Mouse (Mus musculus): ENCODE measurements around the gene Slc26a11. TPM values are rescaled to one million over a fixed set of nuclear protein-coding genes. Genes with fewer than 3 reads are reported as not detected.
A peak's percentile ranks its signal among the peaks of the same experiment; 100 is the strongest.

Gene Slc26a11
- 12.4 and 12.6 TPM in 2 replicates for polyA plus RNA-seq (2015; fragmentation: Nextera tagmentation; extraction: Ambion mirVana)

DNA sequence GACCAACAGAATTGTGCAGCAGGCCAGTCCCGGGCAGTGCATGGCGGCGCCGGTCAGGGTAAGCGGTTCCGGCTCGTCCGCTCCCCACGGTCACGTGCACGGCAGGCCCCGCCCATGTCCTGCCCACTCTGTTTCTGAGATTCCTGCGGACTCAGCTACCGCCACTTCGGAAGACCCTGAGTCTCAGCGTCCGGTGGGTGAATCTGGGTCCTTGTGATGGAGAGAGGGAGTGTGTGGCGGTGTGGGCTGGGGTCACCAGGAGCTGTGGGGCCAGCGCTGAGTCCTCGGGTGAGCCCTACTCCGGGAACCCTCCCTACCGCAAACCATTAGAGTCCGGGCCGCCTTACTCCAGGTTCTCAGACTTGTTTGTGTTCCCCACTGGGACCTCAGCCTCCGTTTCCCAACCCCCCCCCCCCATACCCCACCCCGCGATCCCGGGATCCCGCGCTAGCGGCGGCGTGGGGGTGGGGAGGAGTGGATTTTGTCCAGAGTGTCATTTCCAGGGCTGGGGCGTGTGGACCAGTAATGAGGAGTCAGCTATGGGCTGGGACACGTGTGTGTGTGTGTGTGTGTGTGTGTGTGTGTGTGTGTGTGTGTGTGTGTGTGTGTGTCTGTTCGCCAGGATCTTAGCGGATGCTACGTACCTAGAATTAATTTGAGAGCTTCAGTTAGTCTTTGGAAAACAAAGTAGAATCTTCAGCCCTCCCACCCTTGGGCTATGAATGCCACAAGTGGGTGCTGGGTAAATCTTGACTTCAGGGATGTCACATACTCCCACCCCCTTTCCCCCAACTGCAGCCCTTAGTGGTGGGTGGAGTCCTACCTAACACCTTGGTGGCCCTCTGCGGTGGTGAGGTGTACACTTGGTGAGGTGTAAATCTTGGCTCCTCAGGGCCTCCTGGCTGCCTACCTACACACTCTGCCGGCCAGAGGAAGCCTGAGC is at the start of gene Slc26a11, which contains the start of gene Sgsh:
Gene Slc26a11 (plus strand): TSS at position 115 of the 943 bp plus-strand sequence.
Gene Sgsh (minus strand): TSS at position 94 of the 943 bp plus-strand sequence.
- Histone ChIP-seq H3K36me3 (ENCODE audit: control insufficient read depth, insufficient read depth, low read length) (no peaks in the 10 kb centered on the region; the same call in 1 of the 2 replicates), H3K4me3 (ENCODE audit: low read length) (peak within 1 kb of the TSS; percentile 71), H3K4me1 (replicated peaks; ENCODE audit: control insufficient read depth, insufficient read depth, low read length) (peaks cover 10% of the 10 kb centered on the region), H3K9ac (ENCODE audit: low read length) (peak within 1 kb of the TSS; percentile 82), H3K9me3 (ENCODE audit: control insufficient read depth, low read length) (no peaks in the 10 kb centered on the region), H3K27ac (ENCODE audit: low read length) (peak within 1 kb of the TSS; percentile 90), H3K4me2 (ENCODE audit: low read depth, low read length) (peak within 1 kb of the TSS; percentile 88), H3K27me3 (ENCODE audit: control insufficient read depth, insufficient read depth, low read depth, low read length) (no peaks in the 10 kb centered on the region)
- WGBS = under 1% methylated on average over 38 of the region's 40 CpGs
- ATAC-seq (ENCODE audit: low read depth) = peak; percentile 98

DNA sequence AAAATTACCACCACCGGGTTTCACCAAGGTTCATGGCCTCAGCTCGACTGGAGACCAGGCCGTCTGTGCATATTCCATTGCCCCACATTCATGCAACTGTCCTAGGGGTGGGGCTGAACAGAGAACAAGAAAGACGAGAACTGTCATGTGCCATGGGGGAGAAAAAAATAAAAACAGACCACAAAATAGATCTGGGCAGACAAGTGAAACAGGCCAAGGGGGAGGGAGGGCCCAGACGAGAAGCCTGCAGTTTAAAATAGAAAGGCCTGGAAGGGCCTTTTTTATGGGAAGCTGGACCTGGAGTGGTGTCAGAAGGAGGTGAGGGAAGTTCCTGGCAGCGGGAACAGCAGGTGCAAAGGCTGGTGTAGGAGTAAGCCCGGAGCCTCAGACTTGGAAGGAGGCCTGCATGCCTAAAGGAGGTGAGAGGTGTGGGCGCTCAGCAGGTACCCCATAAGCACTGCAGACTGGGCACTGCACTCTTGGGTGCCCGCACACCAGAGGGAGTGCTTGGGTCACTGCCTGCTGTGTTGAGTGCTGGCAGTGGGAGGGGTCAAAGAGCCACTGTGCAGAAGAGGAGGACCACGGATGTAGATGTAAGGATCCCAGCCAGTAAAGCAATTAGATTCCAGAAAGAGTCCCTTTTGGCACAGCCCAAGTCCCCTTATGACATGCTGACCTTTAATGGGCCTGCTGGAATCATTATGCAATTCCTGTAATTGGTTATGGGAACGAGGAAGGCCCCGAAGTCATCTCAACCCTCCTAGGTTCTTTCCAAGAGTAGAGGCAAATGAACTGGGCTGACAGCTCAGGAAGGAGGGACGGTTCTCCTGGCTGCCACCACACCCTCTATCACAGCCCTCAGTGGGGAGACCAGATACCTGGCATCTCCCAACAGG is 48.3 kb upstream of the Slc26a11 start:
- H3K4me2 ChIP-seq (ENCODE audit: low read depth, low read length) = no peak overlapping the region
- peak; percentile 27; the same call in 1 of the 2 replicates for ATAC-seq (ENCODE audit: low read depth)
- H3K9ac ChIP-seq (ENCODE audit: low read length) = no peak overlapping the region
- no peaks in the 10 kb centered on the region for H3K4me1 ChIP-seq (replicated peaks; ENCODE audit: control insufficient read depth, insufficient read depth, low read length)
- no peaks in the 10 kb centered on the region for H3K9me3 ChIP-seq (ENCODE audit: control insufficient read depth, low read length)
- no peaks in the 10 kb centered on the region; the same call in 1 of the 2 replicates for H3K27me3 ChIP-seq (ENCODE audit: control insufficient read depth, insufficient read depth, low read depth, low read length)
- no peaks in the 10 kb centered on the region for H3K36me3 ChIP-seq (ENCODE audit: control insufficient read depth, insufficient read depth, low read length)
- H3K4me3 ChIP-seq (ENCODE audit: low read length) = no peak overlapping the region
- WGBS = 43% methylated on average over 13 of the region's 13 CpGs
- H3K27ac ChIP-seq (ENCODE audit: low read length) = no peak overlapping the region

DNA sequence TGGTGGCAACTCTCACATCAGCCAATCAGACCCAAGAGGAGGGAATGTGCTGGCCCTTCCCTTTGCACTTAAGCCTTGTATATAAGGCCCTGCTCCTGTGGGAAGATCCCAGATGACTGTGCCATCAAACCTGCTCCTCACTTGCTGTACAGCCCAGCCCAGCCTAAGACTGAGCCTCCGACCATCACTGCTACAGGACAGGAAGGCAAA is 47.8 kb upstream of the Slc26a11 start, which contains the start of gene Card14:
Gene Card14 (plus strand): TSS at position 111 of the 210 bp plus-strand sequence.
- H3K4me2 ChIP-seq (ENCODE audit: low read depth, low read length) = no peak within 1 kb of the TSS
- ATAC-seq (ENCODE audit: low read depth) = no peak
- 44% methylated on average over 1 of the region's 1 CpGs for WGBS

DNA sequence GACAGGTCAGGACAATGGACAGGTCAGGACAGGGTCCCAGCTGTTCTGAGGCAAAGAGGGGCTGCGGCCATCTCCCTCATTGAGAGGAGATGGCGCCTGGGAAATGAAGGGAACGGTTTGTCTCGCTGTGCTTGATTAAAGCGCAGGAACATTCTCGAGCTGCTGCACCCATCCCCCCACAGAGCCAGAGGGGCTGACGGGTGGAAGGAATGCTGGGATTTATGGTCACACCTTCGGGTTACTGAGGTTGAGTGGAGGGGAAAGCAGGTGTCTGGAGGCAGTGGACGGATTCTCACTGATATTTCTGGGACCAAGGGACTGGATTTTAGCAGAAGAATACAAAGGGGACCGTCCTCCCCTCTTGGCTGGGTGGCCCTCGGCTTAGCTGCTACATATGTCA is 47.4 kb upstream of the Slc26a11 start:
- Histone ChIP-seq H3K27me3 (ENCODE audit: control insufficient read depth, insufficient read depth, low read depth, low read length) (no peaks in the 10 kb centered on the region; the same call in 1 of the 2 replicates), H3K4me1 (replicated peaks; ENCODE audit: control insufficient read depth, insufficient read depth, low read length) (no peaks in the 10 kb centered on the region), H3K9me3 (ENCODE audit: control insufficient read depth, low read length) (no peaks in the 10 kb centered on the region), H3K9ac (ENCODE audit: low read length) (no peak overlapping the region), H3K4me3 (ENCODE audit: low read length) (no peak overlapping the region), H3K4me2 (ENCODE audit: low read depth, low read length) (no peak overlapping the region), H3K27ac (ENCODE audit: low read length) (no peak overlapping the region), H3K36me3 (ENCODE audit: control insufficient read depth, insufficient read depth, low read length) (no peaks in the 10 kb centered on the region)
- ATAC-seq (ENCODE audit: low read depth) = no peak
- 17% methylated on average over 11 of the region's 11 CpGs for WGBS

More for the DNA sequence above, 47.8 kb upstream of the Slc26a11 start, which contains the start of gene Card14:
- Histone ChIP-seq H3K27ac (ENCODE audit: low read length) (no peak within 1 kb of the TSS), H3K9ac (ENCODE audit: low read length) (no peak within 1 kb of the TSS), H3K36me3 (ENCODE audit: control insufficient read depth, insufficient read depth, low read length) (no peaks in the 10 kb centered on the region), H3K9me3 (ENCODE audit: control insufficient read depth, low read length) (no peaks in the 10 kb centered on the region), H3K27me3 (ENCODE audit: control insufficient read depth, insufficient read depth, low read depth, low read length) (no peaks in the 10 kb centered on the region; the same call in 1 of the 2 replicates), H3K4me1 (replicated peaks; ENCODE audit: control insufficient read depth, insufficient read depth, low read length) (no peaks in the 10 kb centered on the region), H3K4me3 (ENCODE audit: low read length) (no peak within 1 kb of the TSS)

DNA sequence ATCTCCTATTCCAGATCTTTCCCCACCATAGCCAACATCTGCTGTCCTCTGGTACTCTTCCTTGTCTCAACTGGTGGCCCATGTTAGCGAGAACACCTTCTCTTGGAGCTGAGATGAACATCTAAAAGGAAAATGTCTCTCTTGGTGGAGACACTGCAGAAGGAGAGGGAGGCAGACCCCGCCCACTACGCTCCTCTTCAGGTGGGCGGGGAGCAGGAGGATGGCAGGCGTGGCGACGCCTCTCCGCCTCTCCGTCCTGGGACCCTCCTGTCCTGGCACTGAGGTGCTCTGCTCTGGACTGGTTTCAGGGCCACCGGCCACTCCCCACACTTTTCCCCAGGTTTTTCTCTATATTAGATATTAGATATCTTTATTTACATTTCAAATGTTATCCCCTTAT is 44.7 kb upstream of the Slc26a11 start:
- no peak overlapping the region for H3K27ac ChIP-seq (ENCODE audit: low read length)
- no peak for ATAC-seq (ENCODE audit: low read depth)
- H3K9me3 ChIP-seq (ENCODE audit: control insufficient read depth, low read length) = no peaks in the 10 kb centered on the region
- H3K36me3 ChIP-seq (ENCODE audit: control insufficient read depth, insufficient read depth, low read length) = no peaks in the 10 kb centered on the region
- H3K9ac ChIP-seq (ENCODE audit: low read length) = no peak overlapping the region
- 12% methylated on average over 10 of the region's 10 CpGs for WGBS
- H3K4me2 ChIP-seq (ENCODE audit: low read depth, low read length) = no peak overlapping the region
- H3K4me1 ChIP-seq (replicated peaks; ENCODE audit: control insufficient read depth, insufficient read depth, low read length) = no peaks in the 10 kb centered on the region
- H3K4me3 ChIP-seq (ENCODE audit: low read length) = no peak overlapping the region
- no peaks in the 10 kb centered on the region; the same call in 1 of the 2 replicates for H3K27me3 ChIP-seq (ENCODE audit: control insufficient read depth, insufficient read depth, low read depth, low read length)

DNA sequence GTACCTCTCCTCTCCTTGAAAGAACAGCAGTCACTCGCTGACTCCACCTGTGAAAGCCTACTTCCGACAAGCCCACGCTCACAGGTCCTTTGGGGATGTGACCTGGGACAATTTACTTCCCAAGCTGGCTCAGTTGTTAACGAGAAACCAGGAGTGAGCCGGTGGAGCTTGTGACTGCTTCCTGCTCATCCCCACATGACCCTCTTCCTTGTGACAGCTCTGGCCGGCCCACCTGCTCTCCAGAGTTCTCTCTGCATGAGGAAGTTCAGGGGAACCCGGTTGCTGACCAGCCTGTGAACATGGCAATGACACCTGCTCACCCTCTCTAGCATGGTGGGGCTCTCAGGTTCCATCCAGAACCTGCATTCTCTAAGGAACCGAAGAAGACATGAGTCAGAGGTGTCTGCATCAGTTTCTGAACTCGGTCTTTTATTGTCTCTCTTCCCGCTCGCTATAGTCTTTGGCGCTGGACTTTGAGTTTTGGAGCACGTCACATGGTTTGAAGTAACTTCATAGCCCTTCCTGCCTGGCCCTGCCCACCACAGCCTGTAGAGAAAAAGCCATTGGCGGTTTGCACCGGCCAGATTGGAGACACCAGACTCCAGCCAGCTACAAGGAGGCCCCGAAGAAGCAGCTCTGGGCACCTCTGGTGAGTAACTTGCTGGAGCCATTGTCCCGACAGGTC is 41.0 kb upstream of the Slc26a11 start:
- Histone ChIP-seq H3K4me1 (replicated peaks; ENCODE audit: control insufficient read depth, insufficient read depth, low read length) (no peaks in the 10 kb centered on the region), H3K27ac (ENCODE audit: low read length) (no peak overlapping the region), H3K9ac (ENCODE audit: low read length) (no peak overlapping the region), H3K4me2 (ENCODE audit: low read depth, low read length) (no peak overlapping the region), H3K27me3 (ENCODE audit: control insufficient read depth, insufficient read depth, low read depth, low read length) (no peaks in the 10 kb centered on the region; the same call in 1 of the 2 replicates), H3K9me3 (ENCODE audit: control insufficient read depth, low read length) (no peaks in the 10 kb centered on the region), H3K4me3 (ENCODE audit: low read length) (no peak overlapping the region), H3K36me3 (ENCODE audit: control insufficient read depth, insufficient read depth, low read length) (no peaks in the 10 kb centered on the region)
- ATAC-seq (ENCODE audit: low read depth) = no peak
- 72% methylated on average over 17 of the region's 17 CpGs for whole genome bisulfite sequencing

DNA sequence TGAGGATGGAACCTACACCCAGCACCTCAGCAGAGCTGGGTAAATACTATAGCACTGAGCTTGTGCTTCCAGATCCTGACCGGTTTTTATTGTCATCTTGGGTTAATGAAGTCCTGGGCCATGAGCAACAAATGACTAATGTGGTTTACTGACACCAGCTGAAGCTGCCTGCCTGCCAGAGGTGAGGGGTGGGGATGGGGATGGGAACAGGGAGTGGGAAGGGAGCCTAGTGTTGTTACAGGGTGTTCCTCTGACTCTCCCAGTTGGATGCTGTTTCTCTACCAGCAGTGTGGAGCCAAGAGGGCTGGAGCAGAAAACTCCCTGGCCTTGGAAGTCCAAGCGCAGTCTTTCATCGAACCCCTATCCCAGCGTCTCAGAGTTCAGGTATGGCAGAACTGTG is 38.6 kb upstream of the Slc26a11 start:
- no peaks in the 10 kb centered on the region; the same call in 1 of the 2 replicates for H3K27me3 ChIP-seq (ENCODE audit: control insufficient read depth, insufficient read depth, low read depth, low read length)
- no peaks in the 10 kb centered on the region for H3K36me3 ChIP-seq (ENCODE audit: control insufficient read depth, insufficient read depth, low read length)
- H3K9me3 ChIP-seq (ENCODE audit: control insufficient read depth, low read length) = no peaks in the 10 kb centered on the region
- no peaks in the 10 kb centered on the region for H3K4me1 ChIP-seq (replicated peaks; ENCODE audit: control insufficient read depth, insufficient read depth, low read length)
- ATAC-seq (ENCODE audit: low read depth) = no peak
- no peak overlapping the region for H3K4me3 ChIP-seq (ENCODE audit: low read length)
- H3K9ac ChIP-seq (ENCODE audit: low read length) = no peak overlapping the region
- 88% methylated on average over 4 of the region's 4 CpGs for WGBS
- H3K27ac ChIP-seq (ENCODE audit: low read length) = no peak overlapping the region
- H3K4me2 ChIP-seq (ENCODE audit: low read depth, low read length) = no peak overlapping the region

DNA sequence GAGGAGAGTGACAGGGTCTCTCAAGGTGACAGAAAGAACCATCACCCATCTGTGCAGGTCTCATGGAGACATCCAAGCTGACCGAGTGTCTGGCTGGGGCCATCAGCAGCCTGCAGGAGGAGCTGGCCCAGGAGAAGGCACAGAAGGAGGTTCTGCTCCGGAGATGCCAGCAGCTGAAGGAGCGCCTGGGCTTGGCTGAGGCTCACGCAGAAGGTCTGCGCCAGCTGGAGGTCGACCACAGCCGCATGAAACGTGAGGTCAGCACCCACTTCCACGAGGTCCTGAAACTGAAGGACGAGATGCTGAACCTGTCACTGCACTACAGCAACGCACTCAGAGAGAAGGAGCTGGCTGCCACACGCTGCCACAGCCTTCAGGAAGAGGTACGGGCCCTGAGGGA is 32.8 kb upstream of the Slc26a11 start:
- no peak overlapping the region for H3K27ac ChIP-seq (ENCODE audit: low read length)
- ATAC-seq (ENCODE audit: low read depth) = no peak
- H3K9me3 ChIP-seq (ENCODE audit: control insufficient read depth, low read length) = peaks cover 4% of the 10 kb centered on the region; the same call in 1 of the 2 replicates
- no peak overlapping the region for H3K9ac ChIP-seq (ENCODE audit: low read length)
- H3K4me2 ChIP-seq (ENCODE audit: low read depth, low read length) = no peak overlapping the region
- 66% methylated on average over 13 of the region's 13 CpGs for WGBS
- no peaks in the 10 kb centered on the region for H3K4me1 ChIP-seq (replicated peaks; ENCODE audit: control insufficient read depth, insufficient read depth, low read length)
- H3K36me3 ChIP-seq (ENCODE audit: control insufficient read depth, insufficient read depth, low read length) = no peaks in the 10 kb centered on the region
- peaks cover 2% of the 10 kb centered on the region; the same call in 1 of the 2 replicates for H3K27me3 ChIP-seq (ENCODE audit: control insufficient read depth, insufficient read depth, low read depth, low read length)
- H3K4me3 ChIP-seq (ENCODE audit: low read length) = no peak overlapping the region
